Mouse (Mus musculus) kidney, embryonic 15.5 days (tissue): ENCODE measurements around the gene Colgalt2. TPM values are rescaled to one million over a fixed set of nuclear protein-coding genes. Genes with fewer than 3 reads are reported as not detected.

Experiments
- ATAC-seq: fragments of 200-750 bp; cut with Nextera tagmentation; replicated peaks from 2 replicates; pipeline ENCODE4 v1.8.0; 2017; ENCODE audit warnings: moderate TSS enrichment; ENCODE audit not compliant: low FRiP score
- H3K27ac ChIP-seq: fragments of 300-500 bp; sonication (generic); 2 replicates; pipeline ENCODE4 v1.5.1; 2015; ENCODE audit warnings: mild to moderate bottlenecking, inconsistent platforms
- H3K27me3 ChIP-seq: fragments of 300-500 bp; sonication (generic); 2 replicates; pipeline ENCODE4 v1.6.1; 2015; ENCODE audit warnings: inconsistent platforms
- H3K36me3 ChIP-seq: fragments of 300-500 bp; sonication (generic); 2 replicates; pipeline ENCODE4 v1.6.1; 2015; ENCODE audit warnings: inconsistent platforms
- H3K4me1 ChIP-seq: fragments of 300-500 bp; sonication (generic); 2 replicates; pipeline ENCODE4 v1.6.1; 2015; ENCODE audit warnings: inconsistent platforms
- H3K4me2 ChIP-seq: fragments of 300-500 bp; sonication (generic); 2 replicates; pipeline ENCODE4 v1.6.1; 2015; ENCODE audit warnings: moderate library complexity, mild to moderate bottlenecking, inconsistent platforms
- H3K4me3 ChIP-seq: fragments of 300-500 bp; sonication (generic); replicated peaks from 2 replicates; pipeline ENCODE4 v1.5.1; 2015; ENCODE audit warnings: mild to moderate bottlenecking, inconsistent platforms
- H3K9ac ChIP-seq: fragments of 300-500 bp; sonication (generic); 2 replicates; pipeline ENCODE4 v1.6.1; 2015; ENCODE audit warnings: mild to moderate bottlenecking, inconsistent platforms
- H3K9me3 ChIP-seq: fragments of 300-500 bp; sonication (generic); replicated peaks from 2 replicates; pipeline ENCODE4 v1.6.1; 2016; ENCODE audit warnings: inconsistent platforms
- WGBS: fragments of 180-500 bp; shearing (Covaris S2); methylation state at CpG from one replicate; pipeline ENCODE4 v1.1.7; 2015; ENCODE audit warnings: mixed read lengths; 5-methylcytosine and 5-hydroxymethylcytosine counted together
- polyA plus RNA-seq: library from polyadenylated mRNA; unstranded; fragments of >200 nt; fragmentation: Nextera tagmentation; extraction: Ambion mirVana; gene quantifications from 2 replicates; pipeline ENCODE4 v1.2.1, GENCODE M21; 2015

The Colgalt2 gene
- polyA plus RNA-seq, 1 experiment from 2014 or later = 1.5 TPM

GRCm38 (mm10) chr1:152524987-152525648 lies 125.5 kb downstream of the Colgalt2 start:
- H3K9ac ChIP-seq = no peak overlapping the region
- 21% methylated on average over 6 of the region's 6 CpGs for WGBS
- H3K36me3 ChIP-seq = peaks cover 90% of the 10 kb centered on the region
- peaks cover 8% of the 10 kb centered on the region for H3K4me1 ChIP-seq
- no peak overlapping the region for H3K4me2 ChIP-seq
- no peaks in the 10 kb centered on the region for H3K9me3 ChIP-seq
- no peak overlapping the region for H3K27ac ChIP-seq
- H3K27me3 ChIP-seq = no peaks in the 10 kb centered on the region
- peak; percentile 74 for ATAC-seq
- H3K4me3 ChIP-seq = no peak overlapping the region

- 83% methylated on average over 9 of the region's 9 CpGs for WGBS
- Histone ChIP-seq H3K4me3 (no peak overlapping the region), H3K4me1 (peaks cover 8% of the 10 kb centered on the region), H3K9me3 (no peaks in the 10 kb centered on the region), H3K27me3 (no peaks in the 10 kb centered on the region), H3K9ac (no peak overlapping the region), H3K36me3 (peaks cover 90% of the 10 kb centered on the region), H3K27ac (0 out of 2 replicates have a peak overlapping the region, but pooled peaks have one; percentile 13), H3K4me2 (no peak overlapping the region)
- no peak for ATAC-seq
These were observed 126.5 kb downstream of the Colgalt2 start for GRCm38 (mm10) chr1:152526154-152526553.

- H3K36me3 ChIP-seq = peaks cover 80% of the 10 kb centered on the region
These were observed 128.6 kb downstream of the Colgalt2 start for GRCm38 (mm10) chr1:152528214-152528613.

GRCm38 (mm10) chr1:152528778-152529177 lies 129.1 kb downstream of the Colgalt2 start:
- H3K9me3 ChIP-seq = no peaks in the 10 kb centered on the region
- H3K27me3 ChIP-seq = no peaks in the 10 kb centered on the region
- no peak for ATAC-seq
- peaks cover 25% of the 10 kb centered on the region for H3K4me1 ChIP-seq
- no peak overlapping the region for H3K27ac ChIP-seq
- no peak overlapping the region for H3K4me2 ChIP-seq
- H3K9ac ChIP-seq = no peak overlapping the region
- H3K4me3 ChIP-seq = no peak overlapping the region
- H3K36me3 ChIP-seq = peaks cover 80% of the 10 kb centered on the region
- 92% methylated on average over 3 of the region's 3 CpGs for WGBS

More at GRCm38 (mm10) chr1:152528214-152528613, 128.6 kb downstream of the Colgalt2 start:
- H3K4me3 ChIP-seq = no peak overlapping the region
- WGBS = 83% methylated on average over 6 of the region's 6 CpGs
- peaks cover 24% of the 10 kb centered on the region for H3K4me1 ChIP-seq
- no peak overlapping the region for H3K4me2 ChIP-seq
- ATAC-seq = no peak
- no peaks in the 10 kb centered on the region for H3K9me3 ChIP-seq
- H3K27me3 ChIP-seq = no peaks in the 10 kb centered on the region
- H3K9ac ChIP-seq = no peak overlapping the region
- no peak overlapping the region for H3K27ac ChIP-seq

- Histone ChIP-seq H3K9me3 (no peaks in the 10 kb centered on the region), H3K4me1 (peaks cover 21% of the 10 kb centered on the region), H3K36me3 (peaks cover 80% of the 10 kb centered on the region), H3K27ac (peak overlapping the region; percentile 37), H3K9ac (no peak overlapping the region), H3K4me3 (no peak overlapping the region), H3K4me2 (peak overlapping the region; percentile 33; the same call in 1 of the 2 replicates), H3K27me3 (no peaks in the 10 kb centered on the region)
- 24% methylated on average over 15 of the region's 15 CpGs for WGBS
- peak; percentile 18; the same call in 1 of the 2 replicates for ATAC-seq
These were observed 131.9 kb downstream of the Colgalt2 start for GRCm38 (mm10) chr1:152531498-152531897.

- no peak overlapping the region for H3K9ac ChIP-seq
- peaks cover 81% of the 10 kb centered on the region for H3K36me3 ChIP-seq
- H3K27ac ChIP-seq = no peak overlapping the region
- H3K4me1 ChIP-seq = peaks cover 30% of the 10 kb centered on the region
- no peaks in the 10 kb centered on the region for H3K9me3 ChIP-seq
- ATAC-seq = no peak
- 84% methylated on average over 7 of the region's 7 CpGs for WGBS
- H3K27me3 ChIP-seq = no peaks in the 10 kb centered on the region
- no peak overlapping the region for H3K4me3 ChIP-seq
- no peak overlapping the region for H3K4me2 ChIP-seq
These were observed 134.9 kb downstream of the Colgalt2 start for GRCm38 (mm10) chr1:152534531-152534930.

GRCm38 (mm10) chr1:152536416-152537018 lies 136.9 kb downstream of the Colgalt2 start:
- H3K9ac ChIP-seq = no peak overlapping the region
- 46% methylated on average over 16 of the region's 16 CpGs for WGBS
- ATAC-seq = peak; percentile 35; the same call in 1 of the 2 replicates
- no peaks in the 10 kb centered on the region for H3K27me3 ChIP-seq
- no peak overlapping the region for H3K4me2 ChIP-seq
- H3K4me1 ChIP-seq = peaks cover 27% of the 10 kb centered on the region
- no peak overlapping the region for H3K4me3 ChIP-seq
- peaks cover 79% of the 10 kb centered on the region for H3K36me3 ChIP-seq
- H3K9me3 ChIP-seq = no peaks in the 10 kb centered on the region
- H3K27ac ChIP-seq = no peak overlapping the region

GRCm38 (mm10) chr1:152537186-152537585 lies 137.6 kb downstream of the Colgalt2 start:
- 0 out of 2 replicates have a peak, but pooled peaks have one; percentile 41 for ATAC-seq
- H3K9ac ChIP-seq = no peak overlapping the region
- WGBS = 55% methylated on average over 13 of the region's 13 CpGs
- no peaks in the 10 kb centered on the region for H3K9me3 ChIP-seq
- H3K27me3 ChIP-seq = no peaks in the 10 kb centered on the region
- H3K4me1 ChIP-seq = peaks cover 21% of the 10 kb centered on the region
- no peak overlapping the region for H3K4me3 ChIP-seq
- peaks cover 86% of the 10 kb centered on the region for H3K36me3 ChIP-seq
- no peak overlapping the region for H3K27ac ChIP-seq
- H3K4me2 ChIP-seq = no peak overlapping the region

GRCm38 (mm10) chr1:152538817-152539216 lies 139.2 kb downstream of the Colgalt2 start:
- H3K4me3 ChIP-seq = no peak overlapping the region
- H3K4me1 ChIP-seq = peaks cover 12% of the 10 kb centered on the region
- no peak for ATAC-seq
- no peak overlapping the region for H3K27ac ChIP-seq
- H3K9ac ChIP-seq = no peak overlapping the region
- H3K36me3 ChIP-seq = peaks cover 88% of the 10 kb centered on the region
- 93% methylated on average over 4 of the region's 4 CpGs for WGBS
- H3K27me3 ChIP-seq = no peaks in the 10 kb centered on the region
- H3K9me3 ChIP-seq = no peaks in the 10 kb centered on the region
- H3K4me2 ChIP-seq = no peak overlapping the region

GRCm38 (mm10) chr1:152540304-152540887 lies 140.8 kb downstream of the Colgalt2 start:
- WGBS = 74% methylated on average over 3 of the region's 3 CpGs
- H3K4me3 ChIP-seq = no peak overlapping the region
- peaks cover 88% of the 10 kb centered on the region for H3K36me3 ChIP-seq
- no peak overlapping the region for H3K4me2 ChIP-seq
- H3K27me3 ChIP-seq = no peaks in the 10 kb centered on the region
- no peaks in the 10 kb centered on the region for H3K9me3 ChIP-seq
- no peak for ATAC-seq
- peaks cover 12% of the 10 kb centered on the region for H3K4me1 ChIP-seq
- no peak overlapping the region for H3K9ac ChIP-seq
- no peak overlapping the region for H3K27ac ChIP-seq

- H3K27ac ChIP-seq = 0 out of 2 replicates have a peak overlapping the region, but pooled peaks have one; percentile 16
- no peak overlapping the region for H3K4me2 ChIP-seq
- H3K9ac ChIP-seq = no peak overlapping the region
- 0 out of 2 replicates have a peak, but pooled peaks cover under 1% of the 10 kb centered on the region for H3K4me1 ChIP-seq
- WGBS = 34% methylated on average over 6 of the region's 6 CpGs
- H3K9me3 ChIP-seq = no peaks in the 10 kb centered on the region
- 0 out of 2 replicates have a peak, but pooled peaks have one; percentile 12 for ATAC-seq
- no peaks in the 10 kb centered on the region for H3K27me3 ChIP-seq
- H3K4me3 ChIP-seq = no peak overlapping the region
- H3K36me3 ChIP-seq = peaks cover 83% of the 10 kb centered on the region
These were observed 143.2 kb downstream of the Colgalt2 start for GRCm38 (mm10) chr1:152542747-152543378.
